Mouse (Mus musculus) CH12.LX (cell line): Measurements from ENCODE around the gene St6galnac4. TPM values are rescaled to one million over a fixed set of nuclear protein-coding genes. Genes with fewer than 3 reads are reported as not detected.

Experiments used
- DNase-seq: peaks from one replicate; pipeline ENCODE4 v3.0.0-alpha.2; 2013; ENCODE audit errors: extremely low read depth
- H3K27ac ChIP-seq: 2 replicates; pipeline ENCODE4 v1.5.1; 2012; ENCODE audit warnings: low read depth, mild to moderate bottlenecking, control low read depth, moderate library complexity; ENCODE audit not compliant: insufficient read depth
- H3K27me3 ChIP-seq: replicated peaks from 2 replicates; pipeline ENCODE3; 2012; ENCODE audit warnings: inconsistent platforms
- H3K36me3 ChIP-seq, 2 experiments: replicated peaks in 1 of 2; 2 replicates each; pipeline versions ENCODE3 to v1.6.1; 2012; ENCODE audit warnings: inconsistent platforms in 1 of 2, low read length in 1 of 2, mild to moderate bottlenecking in 1 of 2, mixed read lengths in 1 of 2, moderate library complexity in 1 of 2; ENCODE audit not compliant: control insufficient read depth in 1 of 2, insufficient read depth in 1 of 2
- H3K4me1 ChIP-seq, 2 experiments: 2 replicates each; pipeline ENCODE4 v1.6.1; 2012; ENCODE audit warnings: inconsistent platforms in 1 of 2, moderate library complexity in 1 of 2; ENCODE audit not compliant: insufficient read depth in 2 of 2, control insufficient read depth in 1 of 2
- H3K4me2 ChIP-seq: 2 replicates; pipeline ENCODE4 v1.6.1; 2012; ENCODE audit warnings: low read depth, mild to moderate bottlenecking, control low read depth; ENCODE audit not compliant: poor library complexity, insufficient read depth, severe bottlenecking
- H3K4me3 ChIP-seq, 3 experiments: fragments of 150-350 bp in 1 of 3; sonication (generic) in 1 of 3; replicated peaks in 1 of 3; 2 replicates each; pipeline versions ENCODE3 to v1.5.1; 2011 to 2012; ENCODE audit warnings: low read depth in 2 of 3, low read length in 2 of 3, mild to moderate bottlenecking in 2 of 3, moderate library complexity in 2 of 3, control low read depth in 1 of 3, improper control_type of control experiment in 1 of 3, inconsistent platforms in 1 of 3, mixed read lengths in 1 of 3; ENCODE audit not compliant: poor library complexity in 1 of 3
- H3K79me2 ChIP-seq: replicated peaks from 2 replicates; pipeline ENCODE4 v1.6.1; 2012; ENCODE audit warnings: mild to moderate bottlenecking, moderate library complexity; ENCODE audit not compliant: control insufficient read depth, poor library complexity, insufficient read depth, severe bottlenecking; ENCODE audit errors: extremely low read depth
- H3K9ac ChIP-seq: 2 replicates; pipeline ENCODE4 v1.6.1; 2012; ENCODE audit warnings: low read depth, mild to moderate bottlenecking, control low read depth, moderate library complexity; ENCODE audit not compliant: insufficient read depth
- H3K9me3 ChIP-seq: replicated peaks from 2 replicates; pipeline ENCODE3; 2012; ENCODE audit warnings: low read length, inconsistent platforms, mixed read lengths
- CHD2 ChIP-seq: IDR thresholded peaks from 2 replicates; pipeline ENCODE4 v1.6.1; 2011; ENCODE audit warnings: low read length, improper control_type of control experiment
- CTCF ChIP-seq, 2 experiments: IDR thresholded peaks in 1 of 2; conservative IDR thresholded peaks in 1 of 2; 2 replicates each; pipeline ENCODE4 v1.5.1; 2011 to 2012; ENCODE audit warnings: low read depth in 2 of 2, low read length in 2 of 2, improper control_type of control experiment in 1 of 2, inconsistent platforms in 1 of 2, mild to moderate bottlenecking in 1 of 2, moderate library complexity in 1 of 2
- E2F4 ChIP-seq: IDR thresholded peaks from 2 replicates; pipeline ENCODE4 v1.6.1; 2011; ENCODE audit warnings: low read depth, low read length, improper control_type of control experiment; ENCODE audit not compliant: insufficient replicate concordance
- ELF1 ChIP-seq: IDR thresholded peaks from 2 replicates; pipeline ENCODE4 v1.6.1; 2014; ENCODE audit warnings: low read depth, mild to moderate bottlenecking, inconsistent platforms, low read length, improper control_type of control experiment
- EP300 ChIP-seq: IDR thresholded peaks from 2 replicates; pipeline ENCODE4 v1.6.1; 2011; ENCODE audit warnings: low read length, improper control_type of control experiment
- ETS1 ChIP-seq: conservative IDR thresholded peaks from 2 replicates; pipeline ENCODE4 v1.6.1; 2012; ENCODE audit warnings: low read depth, mild to moderate bottlenecking, inconsistent platforms, low read length, improper control_type of control experiment, moderate library complexity
- IRF4 ChIP-seq: IDR thresholded peaks from 2 replicates; pipeline ENCODE4 v1.6.1; 2014; ENCODE audit warnings: low read depth, mild to moderate bottlenecking, inconsistent platforms, low read length, improper control_type of control experiment
- MAFK ChIP-seq: IDR thresholded peaks from 2 replicates; pipeline ENCODE4 v1.6.1; 2011; ENCODE audit warnings: low read length, improper control_type of control experiment; ENCODE audit not compliant: insufficient replicate concordance
- MXI1 ChIP-seq: IDR thresholded peaks from 2 replicates; pipeline ENCODE4 v1.6.1; 2011; ENCODE audit warnings: mild to moderate bottlenecking, low read depth, low read length, improper control_type of control experiment
- RAD21 ChIP-seq: IDR thresholded peaks from 2 replicates; pipeline ENCODE4 v1.6.1; 2011; ENCODE audit warnings: low read depth, mild to moderate bottlenecking, low read length, improper control_type of control experiment, moderate library complexity
- RCOR1 ChIP-seq: conservative IDR thresholded peaks from 2 replicates; pipeline ENCODE4 v1.6.1; 2012; ENCODE audit warnings: low read depth, mild to moderate bottlenecking, inconsistent platforms, low read length, improper control_type of control experiment
- SMC3 ChIP-seq: IDR thresholded peaks from 2 replicates; pipeline ENCODE4 v1.6.1; 2011; ENCODE audit warnings: low read depth, low read length, improper control_type of control experiment
- TBP ChIP-seq: conservative IDR thresholded peaks from 2 replicates; pipeline ENCODE4 v1.6.1; 2011; ENCODE audit warnings: low read depth, low read length, improper control_type of control experiment
- TCF12 ChIP-seq: IDR thresholded peaks from 2 replicates; pipeline ENCODE4 v1.6.1; 2014; ENCODE audit warnings: low read depth, mild to moderate bottlenecking, inconsistent platforms, low read length, improper control_type of control experiment
- UBTF ChIP-seq: IDR thresholded peaks from 2 replicates; pipeline ENCODE4 v1.6.1; 2012; ENCODE audit warnings: low read depth, mild to moderate bottlenecking, inconsistent platforms, low read length, improper control_type of control experiment, moderate library complexity
- ZC3H11A ChIP-seq: IDR thresholded peaks from 2 replicates; pipeline ENCODE4 v1.6.1; 2012; ENCODE audit warnings: low read depth, mild to moderate bottlenecking, inconsistent platforms, low read length, improper control_type of control experiment
- ZMIZ1 ChIP-seq: IDR thresholded peaks from 2 replicates; pipeline ENCODE4 v1.6.1; 2012; ENCODE audit warnings: low read depth, mild to moderate bottlenecking, inconsistent platforms, low read length, improper control_type of control experiment
- dilution Hi-C: fragments of 300-500 bp; cut with MboI; formaldehyde crosslinking; loops from 2 replicates; pipeline ENCODE4 v1.14.3; 2020; ENCODE audit warnings: low sequenced_read_pairs; ENCODE audit not compliant: extremely low pct_unique_long_range_greater_than_20kb, extremely low pct_ligation_motif_present
- in situ Hi-C: fragments of 300-500 bp; cut with MboI; formaldehyde crosslinking; loops from 3 replicates; pipeline ENCODE4 v1.14.3; 2019; ENCODE audit warnings: low sequenced_read_pairs, low pct_ligation_motif_present, low pct_unique_long_range_greater_than_20kb, mixed read lengths
- polyA plus RNA-seq: library from polyadenylated mRNA; unstranded; fragments of >175 nt; gene quantifications from 2 replicates; pipeline ENCODE4 v1.2.1, GENCODE M21; 2012; ENCODE audit warnings: low read depth; ENCODE audit not compliant: insufficient read length
- total RNA-seq, 2 experiments: library from RNA; depleted of rRNA; stranded (reverse); fragments of 300-350 nt in 1 of 2; fragments of >200 nt in 1 of 2; gene quantifications; 2 replicates each; pipeline ENCODE4 v1.2.3; 2012 to 2014

St6galnac4 gene
- total and polyA plus RNA-seq, 3 experiments, result 51.9 to 81.7 (median 58.3) TPM

DNA sequence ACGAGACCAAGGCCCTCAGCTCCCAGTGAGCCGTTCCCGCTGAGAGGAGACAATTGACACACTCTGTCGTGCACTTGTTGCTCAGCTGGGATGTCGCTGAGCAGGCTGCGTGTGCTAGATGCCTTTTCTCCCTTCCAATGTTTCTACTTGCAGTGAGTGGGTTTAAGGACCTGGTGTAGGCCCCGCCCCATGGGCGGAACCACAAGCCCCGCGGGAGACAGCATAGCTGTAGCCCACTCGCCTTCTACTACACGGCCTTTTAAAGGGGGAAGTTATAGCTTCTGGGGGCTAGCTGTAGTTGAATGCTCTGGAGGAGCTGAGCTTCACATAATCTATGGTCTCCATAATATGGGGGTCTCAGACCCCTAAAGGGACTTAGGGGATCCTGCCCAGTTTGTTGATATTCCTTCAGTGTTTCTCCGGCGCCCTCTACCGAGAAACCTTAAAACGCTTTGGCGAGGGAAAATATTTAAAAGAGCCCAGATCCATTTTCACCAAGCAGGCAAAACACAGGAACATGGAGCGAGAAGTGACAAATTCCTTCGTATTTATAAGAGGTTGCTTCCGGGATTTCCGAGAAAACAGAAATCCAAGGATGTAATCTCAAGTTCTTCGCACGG is 23.8 kb downstream of the St6galnac4 start:
- H3K4me1 ChIP-seq, result peaks cover 11 to 39% of the 10 kb centered on the region in 2 experiments
- H3K4me3 ChIP-seq, result peak overlapping the region in 2 of 3 experiments; percentile 14 to 19
- H3K27ac ChIP-seq, result no peak overlapping the region
- H3K9ac ChIP-seq, result no peak overlapping the region
- dilution Hi-C loops (no loop called here), in situ Hi-C loops (loop anchor here (5.0 kb wide), 1 partner anchor 33 kb away; the partner anchor contains the start of gene 9430097D07Rik)
- DNase-seq, result peak; percentile 39
- no peaks in the 10 kb centered on the region for H3K9me3 ChIP-seq
- H3K27me3 ChIP-seq, result no peaks in the 10 kb centered on the region
- peaks cover 17 to 42% of the 10 kb centered on the region in 2 experiments for H3K36me3 ChIP-seq
- 0 out of 2 replicates have a peak, but pooled peaks cover 2% of the 10 kb centered on the region for H3K79me2 ChIP-seq
- TF ChIP-seq SMC3, result peak; percentile 43
- TF ChIP-seq CTCF (conservative IDR thresholded peaks at IDR 0.05 in 1 of 2, IDR thresholded peaks at IDR 0.05 in 1 of 2; ENCODE audit: low read depth in 2 of 2, low read length in 2 of 2), result peak; percentile 22 to 76; a peak in 3 of 4 replicates
- TF ChIP-seq RAD21, result peak; percentile 46
- no peak for TF ChIP-seq ELF1
- peak overlapping the region; percentile 76 for H3K4me2 ChIP-seq

DNA sequence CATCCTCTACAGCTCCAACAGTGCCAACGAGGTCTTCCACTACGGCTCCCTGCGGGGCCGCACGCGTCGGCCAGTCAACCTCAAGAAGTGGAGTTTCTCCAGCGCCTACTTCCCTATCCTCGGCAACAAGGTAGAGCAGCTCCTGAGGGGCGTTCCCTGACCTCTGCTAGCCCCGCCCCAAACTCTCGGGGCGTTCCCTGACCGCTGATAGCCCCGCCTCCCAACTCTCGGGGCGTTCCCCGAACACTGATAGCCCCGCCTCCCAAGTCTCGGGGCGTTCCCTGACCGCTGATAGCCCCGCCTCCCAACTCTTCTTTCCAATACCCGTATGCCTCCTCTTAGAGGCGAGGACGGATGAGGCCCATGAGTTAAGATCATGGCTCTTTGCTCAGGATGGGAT is 25.4 kb downstream of the St6galnac4 start:
- in situ Hi-C loops (loop anchor here (5.0 kb wide), 1 partner anchor 35 kb away; the partner anchor contains the start of gene 9430097D07Rik), dilution Hi-C loops (no loop called here)
- Histone ChIP-seq H3K9me3 (peaks cover 2% of the 10 kb centered on the region), H3K27me3 (no peaks in the 10 kb centered on the region), H3K4me2 (no peak overlapping the region), H3K36me3 (peaks cover 25 to 55% of the 10 kb centered on the region in 2 experiments), H3K9ac (no peak overlapping the region), H3K4me1 (peaks cover 11 to 32% of the 10 kb centered on the region in 2 experiments), H3K4me3 (no peak overlapping the region), H3K27ac (no peak overlapping the region), H3K79me2 (0 out of 2 replicates have a peak, but pooled peaks cover 2% of the 10 kb centered on the region)
- DNase-seq, result no peak
- no peak for TF ChIP-seq EP300
- no peak for TF ChIP-seq MAFK
- no peak for TF ChIP-seq SMC3
- no peak for TF ChIP-seq IRF4
- TF ChIP-seq RCOR1, result no peak
- no peak for TF ChIP-seq CHD2
- TF ChIP-seq E2F4, result no peak
- no peak for TF ChIP-seq TCF12
- TF ChIP-seq MXI1, result no peak
- no peak for TF ChIP-seq ZC3H11A
- no peak for TF ChIP-seq ETS1
- no peak for TF ChIP-seq TBP
- TF ChIP-seq ZMIZ1, result no peak
- TF ChIP-seq UBTF, result no peak
